Mouse (Mus musculus): Measurements from ENCODE around the gene Gins2. TPM values are rescaled to one million over a fixed set of nuclear protein-coding genes. Genes with fewer than 3 reads are reported as not detected.

The Gins2 gene
- polyA plus RNA-seq, 1 experiment from 2014 or later: 109 TPM

- no peaks in the 10 kb centered on the region for H3K9me3 ChIP-seq
- ATAC-seq (ENCODE audit: insufficient number of reproducible peaks, insufficient read depth, low FRiP score, low TSS enrichment): no peak
- 35% methylated on average over 6 of the region's 6 CpGs for WGBS
- H3K4me2 ChIP-seq (replicated peaks): peak overlapping the region; percentile 90
- peak overlapping the region; percentile 62; the same call in 1 of the 2 replicates for H3K4me3 ChIP-seq
- peak overlapping the region; percentile 21; the same call in 1 of the 2 replicates for H3K9ac ChIP-seq
- H3K4me1 ChIP-seq: peaks cover 78% of the 10 kb centered on the region
- H3K36me3 ChIP-seq: no peaks in the 10 kb centered on the region
- H3K27ac ChIP-seq: peak overlapping the region; percentile 88
- H3K27me3 ChIP-seq: peaks cover 8% of the 10 kb centered on the region; the same call in 1 of the 2 replicates
Observed at GRCm38 (mm10) chr8:120539381-120539774, 49.7 kb downstream of the Gins2 start.

DNA sequence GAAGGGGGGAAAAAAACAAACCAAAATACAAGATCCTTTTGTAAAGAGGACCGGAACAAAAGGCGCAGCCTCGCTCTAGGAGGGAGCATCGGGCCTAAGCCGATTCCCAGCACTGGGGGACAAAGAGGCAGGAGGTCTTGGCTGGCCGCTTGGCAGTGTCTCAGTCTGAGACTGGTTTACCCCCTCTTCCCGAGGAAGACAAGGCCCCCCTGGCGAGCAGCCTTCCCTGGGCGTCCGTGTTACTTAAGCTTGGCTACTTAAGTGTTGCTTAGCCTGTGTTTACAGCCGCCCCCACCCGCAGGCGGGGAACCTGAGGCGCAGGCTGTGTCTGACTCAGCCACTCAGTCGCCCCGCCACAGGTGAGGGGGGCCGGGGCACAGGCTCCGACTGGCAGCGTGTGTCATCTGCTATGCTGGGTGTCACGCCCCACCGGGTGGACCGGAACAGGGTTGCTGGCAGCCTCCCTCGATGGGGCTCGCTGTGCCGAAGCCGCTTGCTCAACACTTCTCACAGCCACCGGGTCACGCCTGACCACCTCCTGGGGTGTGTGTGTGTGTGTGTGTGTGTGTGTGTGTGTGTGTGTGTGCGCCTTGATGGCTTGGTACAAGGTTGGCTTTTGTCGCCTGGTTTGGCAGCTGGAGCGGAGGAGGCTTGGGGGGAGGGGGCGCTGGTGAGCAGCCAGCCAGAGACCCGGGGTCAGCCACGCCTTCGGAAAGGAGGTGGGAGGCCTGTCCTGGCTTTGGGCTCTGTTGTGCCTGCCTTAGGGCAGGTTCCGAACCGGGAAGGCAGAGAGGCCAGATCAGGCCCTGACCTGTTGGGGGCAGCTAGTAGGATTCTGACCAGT, 50.5 kb downstream of the Gins2 start:
- Histone ChIP-seq H3K27me3 (peaks cover 15% of the 10 kb centered on the region), H3K9ac (peak overlapping the region; percentile 49), H3K4me3 (peak overlapping the region; percentile 62), H3K27ac (peak overlapping the region; percentile 88), H3K4me2 (replicated peaks) (peak overlapping the region; percentile 90), H3K4me1 (peaks cover 80% of the 10 kb centered on the region), H3K36me3 (no peaks in the 10 kb centered on the region), H3K9me3 (no peaks in the 10 kb centered on the region)
- 2% methylated on average over 37 of the region's 37 CpGs for WGBS
- ATAC-seq (ENCODE audit: insufficient number of reproducible peaks, insufficient read depth, low FRiP score, low TSS enrichment): no peak; the same call in 1 of the 2 replicates

DNA sequence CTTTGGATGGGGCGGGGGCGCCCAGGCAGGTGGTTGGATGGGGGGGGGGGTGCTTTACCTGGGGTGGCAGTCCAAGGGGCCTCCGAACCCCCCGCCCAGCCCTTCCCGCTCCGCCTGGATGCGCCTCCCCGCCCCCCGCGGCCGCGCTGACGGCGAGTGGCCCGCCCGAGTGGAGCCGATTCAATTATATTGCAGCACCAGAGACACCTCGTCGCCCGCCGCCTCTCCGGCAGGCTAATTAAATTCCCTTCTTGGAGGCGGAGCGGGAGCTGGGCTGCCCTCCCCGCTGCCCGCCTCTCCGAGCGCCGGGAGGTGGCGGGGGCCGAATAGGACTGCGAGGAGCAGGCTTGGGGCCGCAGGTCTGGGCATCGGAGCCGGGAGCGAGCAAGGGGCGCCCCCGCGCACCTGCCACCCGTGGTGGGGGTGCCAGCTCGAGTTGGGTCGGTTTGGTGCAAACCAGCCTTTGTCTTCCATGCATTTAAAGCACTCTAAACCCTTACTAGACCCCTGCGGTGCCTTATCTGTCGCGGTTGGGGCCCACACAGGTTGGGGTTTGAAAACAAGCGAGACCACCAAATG, 51.2 kb downstream of the Gins2 start:
- no peak for ATAC-seq (ENCODE audit: insufficient number of reproducible peaks, insufficient read depth, low FRiP score, low TSS enrichment)
- peak overlapping the region; percentile 62 for H3K4me3 ChIP-seq
- no peaks in the 10 kb centered on the region for H3K9me3 ChIP-seq
- H3K36me3 ChIP-seq: no peaks in the 10 kb centered on the region
- peak overlapping the region; percentile 49 for H3K9ac ChIP-seq
- H3K4me1 ChIP-seq: peaks cover 80% of the 10 kb centered on the region
- WGBS: under 1% methylated on average over 41 of the region's 46 CpGs
- H3K27me3 ChIP-seq: peaks cover 17% of the 10 kb centered on the region
- peak overlapping the region; percentile 88 for H3K27ac ChIP-seq
- peak overlapping the region; percentile 90 for H3K4me2 ChIP-seq (replicated peaks)

- ATAC-seq (ENCODE audit: insufficient number of reproducible peaks, insufficient read depth, low FRiP score, low TSS enrichment): no peak
- peak overlapping the region; percentile 90 for H3K4me2 ChIP-seq (replicated peaks)
- H3K4me3 ChIP-seq: peak overlapping the region; percentile 62
- under 1% methylated on average over 75 of the region's 79 CpGs for WGBS
- H3K27ac ChIP-seq: peak overlapping the region; percentile 88
- peak overlapping the region; percentile 49 for H3K9ac ChIP-seq
- peaks cover 80% of the 10 kb centered on the region for H3K4me1 ChIP-seq
- H3K36me3 ChIP-seq: no peaks in the 10 kb centered on the region
- H3K9me3 ChIP-seq: no peaks in the 10 kb centered on the region
- H3K27me3 ChIP-seq: peaks cover 17% of the 10 kb centered on the region
Observed at GRCm38 (mm10) chr8:120537207-120537817, 51.8 kb downstream of the Gins2 start.

GRCm38 (mm10) chr8:120536306-120537206, 52.5 kb downstream of the Gins2 start:
- Histone ChIP-seq H3K27me3 (peaks cover 17% of the 10 kb centered on the region), H3K36me3 (no peaks in the 10 kb centered on the region), H3K9me3 (no peaks in the 10 kb centered on the region), H3K4me3 (peak overlapping the region; percentile 62), H3K27ac (peak overlapping the region; percentile 88), H3K9ac (peak overlapping the region; percentile 49), H3K4me1 (peaks cover 85% of the 10 kb centered on the region), H3K4me2 (replicated peaks) (peak overlapping the region; percentile 90)
- WGBS: under 1% methylated on average over 60 of the region's 61 CpGs
- no peak for ATAC-seq (ENCODE audit: insufficient number of reproducible peaks, insufficient read depth, low FRiP score, low TSS enrichment)

- WGBS: under 1% methylated on average over 79 of the region's 79 CpGs
- H3K4me1 ChIP-seq: peaks cover 88% of the 10 kb centered on the region
- no peaks in the 10 kb centered on the region for H3K9me3 ChIP-seq
- peak overlapping the region; percentile 90 for H3K4me2 ChIP-seq (replicated peaks)
- H3K27ac ChIP-seq: peak overlapping the region; percentile 88
- H3K4me3 ChIP-seq: peak overlapping the region; percentile 62
- peaks cover 17% of the 10 kb centered on the region for H3K27me3 ChIP-seq
- peak overlapping the region; percentile 39 for H3K9ac ChIP-seq
- H3K36me3 ChIP-seq: no peaks in the 10 kb centered on the region
- no peak for ATAC-seq (ENCODE audit: insufficient number of reproducible peaks, insufficient read depth, low FRiP score, low TSS enrichment)
Observed at GRCm38 (mm10) chr8:120535452-120536305, 53.4 kb downstream of the Gins2 start.

GRCm38 (mm10) chr8:120534504-120535368, 54.4 kb downstream of the Gins2 start:
- Histone ChIP-seq H3K27ac (0 out of 2 replicates have a peak overlapping the region, but pooled peaks have one; percentile 3), H3K4me3 (no peak overlapping the region), H3K27me3 (peaks cover 17% of the 10 kb centered on the region), H3K9me3 (no peaks in the 10 kb centered on the region), H3K4me1 (peaks cover 78% of the 10 kb centered on the region), H3K4me2 (replicated peaks) (peak overlapping the region; percentile 90; the same call in 1 of the 2 replicates), H3K9ac (no peak overlapping the region), H3K36me3 (no peaks in the 10 kb centered on the region)
- peak; percentile 45; the same call in 1 of the 2 replicates for ATAC-seq (ENCODE audit: insufficient number of reproducible peaks, insufficient read depth, low FRiP score, low TSS enrichment)
- 10% methylated on average over 14 of the region's 14 CpGs for WGBS

GRCm38 (mm10) chr8:120534080-120534479, 55.0 kb downstream of the Gins2 start:
- H3K27ac ChIP-seq: no peak overlapping the region
- no peak overlapping the region for H3K4me3 ChIP-seq
- H3K4me1 ChIP-seq: peaks cover 75% of the 10 kb centered on the region
- H3K27me3 ChIP-seq: peaks cover 17% of the 10 kb centered on the region
- H3K36me3 ChIP-seq: no peaks in the 10 kb centered on the region
- no peak for ATAC-seq (ENCODE audit: insufficient number of reproducible peaks, insufficient read depth, low FRiP score, low TSS enrichment)
- H3K4me2 ChIP-seq (replicated peaks): no peak overlapping the region
- no peak overlapping the region for H3K9ac ChIP-seq
- WGBS: 37% methylated on average over 8 of the region's 8 CpGs
- H3K9me3 ChIP-seq: no peaks in the 10 kb centered on the region

DNA sequence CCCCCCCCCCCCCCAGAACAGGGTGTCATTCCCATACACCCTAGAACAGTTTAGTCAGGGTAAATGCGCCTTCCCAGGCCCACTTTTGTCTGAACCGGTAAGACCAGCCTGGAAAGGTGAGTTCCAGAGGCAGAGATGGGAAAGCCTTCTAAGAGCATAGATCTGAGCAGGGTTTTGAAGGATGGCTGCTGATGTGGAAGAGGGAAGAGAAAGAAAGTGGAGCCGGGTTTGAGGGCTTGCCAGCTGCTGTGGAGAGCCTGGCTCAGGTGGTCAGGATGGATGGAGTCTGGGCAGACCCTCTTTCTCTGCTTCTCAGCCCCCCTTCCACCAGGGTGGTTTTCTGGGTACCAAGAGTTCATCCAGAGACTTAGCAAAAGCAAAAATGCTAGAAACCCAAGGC, 55.7 kb downstream of the Gins2 start:
- Histone ChIP-seq H3K4me2 (replicated peaks) (peak overlapping the region; percentile 41), H3K4me3 (no peak overlapping the region), H3K4me1 (peaks cover 73% of the 10 kb centered on the region), H3K27ac (peak overlapping the region; percentile 72; the same call in 1 of the 2 replicates), H3K27me3 (peaks cover 17% of the 10 kb centered on the region), H3K9me3 (no peaks in the 10 kb centered on the region), H3K9ac (no peak overlapping the region), H3K36me3 (no peaks in the 10 kb centered on the region)
- ATAC-seq (ENCODE audit: insufficient number of reproducible peaks, insufficient read depth, low FRiP score, low TSS enrichment): no peak
- 16% methylated on average over 3 of the region's 3 CpGs for WGBS
